Comparison of ENCODE assay signal across 32 mouse cellular contexts in genomic region chr2:32720053-32720452, GRCm38 (mm10). TPM values are rescaled to one million over a fixed set of nuclear protein-coding genes. Genes with fewer than 3 reads are reported as not detected.
DNase-seq lines count a peak whose midpoint lies in the region; ATAC-seq and TF ChIP-seq lines count a peak whose summit lies in the region.
"Had no signal": no experiment of that assay in that cellular context is flagged by ENCODE, and none has a peak within 500 bp of the region (broad histone marks: within the 10 kb centered on the region; RNA-seq: fewer than 3 reads in every experiment).

No protein-coding gene starts in this region.

- peaks cover 5% of the 10 kb centered on the region; the same call in 1 of the 2 replicates for H3K9me3 ChIP-seq in megakaryocyte, embryonic 14.5 days
- H3K9me3 ChIP-seq: embryonic facial prominence, embryonic 12.5 days; heart, embryonic 12.5 days; kidney, embryonic 15.5 days; limb, embryonic 10.5 days; limb, embryonic 15.5 days; midbrain, embryonic 15.5 days; neural tube, embryonic 15.5 days had no signal

- peaks cover 86% of the 10 kb centered on the region for H3K4me1 ChIP-seq in megakaryocyte, embryonic 14.5 days
- peaks cover 20% of the 10 kb centered on the region for H3K4me1 ChIP-seq in bone marrow, adult 2 months (ENCODE audit: control insufficient read depth, insufficient read depth, low read length)
- H3K4me1 ChIP-seq in small intestine, adult 2 months (ENCODE audit: control insufficient read depth, insufficient read depth, insufficient read length, low read length): peaks cover 4% of the 10 kb centered on the region
- H3K4me1 ChIP-seq: midbrain, embryonic 15.5 days had no signal

- peaks cover 16% of the 10 kb centered on the region for H3K36me3 ChIP-seq in megakaryocyte, embryonic 14.5 days (replicated peaks; ENCODE audit: low read length)
- no peaks in the 10 kb centered on the region for H3K36me3 ChIP-seq in small intestine, adult 2 months (ENCODE audit: control insufficient read depth, insufficient read depth, low read length)
- H3K36me3 ChIP-seq: embryonic facial prominence, embryonic 12.5 days; heart, embryonic 12.5 days; kidney, embryonic 15.5 days; limb, embryonic 10.5 days; limb, embryonic 15.5 days; midbrain, embryonic 10.5 days; midbrain, embryonic 15.5 days; neural tube, embryonic 15.5 days had no signal

- peak overlapping the region; percentile 90 for H3K4me3 ChIP-seq in megakaryocyte, embryonic 14.5 days (replicated peaks)
- peak overlapping the region; percentile 4 for H3K4me3 ChIP-seq in bone marrow, adult 2 months (replicated peaks; ENCODE audit: control insufficient read depth, low read depth, low read length)
- H3K4me3 ChIP-seq in small intestine, adult 2 months (ENCODE audit: low read depth, low read length): no peak overlapping the region
- H3K4me3 ChIP-seq: embryonic facial prominence, embryonic 12.5 days; erythroblast, embryonic 14.5 days; heart, adult 2 months; heart, embryonic 12.5 days; kidney, embryonic 15.5 days; layer of hippocampus, adult 2 months; limb, embryonic 10.5 days; limb, embryonic 15.5 days; midbrain, embryonic 10.5 days; midbrain, embryonic 15.5 days; neural tube, embryonic 15.5 days had no signal

- peak; percentile 32 to 37 for DNase-seq in B cell, adult 2 months
- no peak for DNase-seq in cerebellum, postnatal 4 days (ENCODE audit: low spot score in 2 of 2)
- DNase-seq in adrenal gland, adult 18-20 months (ENCODE audit: low spot score in 2 of 2): no peak
- DNase-seq: adrenal gland, postnatal 36 days; cerebellum, adult 2 months; cerebellum, postnatal 14 days; kidney, adult 11 months; right cerebral cortex, postnatal 25 days; thymus, adult 18-20 months had no signal

- H3K27ac ChIP-seq in bone marrow, adult 2 months (ENCODE audit: control insufficient read depth, insufficient read depth, low read depth, low read length, poor library complexity): peak overlapping the region; percentile 81
- H3K27ac ChIP-seq in small intestine, adult 2 months (ENCODE audit: insufficient read depth, low read depth, low read length): peak overlapping the region; percentile 68
- H3K27ac ChIP-seq: heart, adult 2 months; hindbrain, embryonic 14.5 days; midbrain, embryonic 15.5 days; neural tube, embryonic 15.5 days had no signal

- 70% methylated on average over 3 of the region's 3 CpGs for WGBS in bone marrow, adult 2 months
- 87% methylated on average over 3 of the region's 3 CpGs for WGBS in small intestine, adult 2 months

- TF ChIP-seq POLR2A in bone marrow, adult 2 months (IDR thresholded peaks at IDR 0.05; ENCODE audit: borderline replicate concordance, control insufficient read depth, low read depth, low read length): no peak
- TF ChIP-seq POLR2A in small intestine, adult 2 months (IDR thresholded peaks at IDR 0.05; ENCODE audit: low read depth, low read length): no peak

- no peak for ATAC-seq in megakaryocyte, adult 5-6 weeks (ENCODE audit: poor library complexity, severe bottlenecking)
- ATAC-seq: forebrain, embryonic 16.5 days; inflammation-experienced regulatory T-cells, adult 6 months; midbrain, embryonic 15.5 days had no signal

- no peak for TF ChIP-seq CTCF in bone marrow, adult 2 months (IDR thresholded peaks at IDR 0.05; ENCODE audit: control insufficient read depth, insufficient read depth, low read length)
- no peak for TF ChIP-seq CTCF in small intestine, adult 2 months (IDR thresholded peaks at IDR 0.05; ENCODE audit: extremely low read depth, insufficient read length, insufficient replicate concordance, low read depth, low read length)

- H3K27me3 ChIP-seq in megakaryocyte, embryonic 14.5 days (replicated peaks): no peaks in the 10 kb centered on the region
- no peaks in the 10 kb centered on the region for H3K27me3 ChIP-seq in small intestine, adult 2 months (ENCODE audit: control insufficient read depth, insufficient read depth, low read length)
- H3K27me3 ChIP-seq: embryonic facial prominence, embryonic 12.5 days; heart, embryonic 12.5 days; kidney, embryonic 15.5 days; limb, embryonic 15.5 days; midbrain, embryonic 15.5 days; neural tube, embryonic 15.5 days; Patski had no signal

RNA-seq across cellular contexts. Expression of gene Sh2d3c, which starts 0.8 kb away (rescaled TPM):
- polyA plus RNA-seq in megakaryocyte, embryonic 14.5 days (2012; ENCODE audit: insufficient read depth, low replicate concordance): 13.4 and 21.1 TPM in 2 replicates
- total RNA-seq in megakaryocyte, adult 5-6 weeks (2015): 49.8 and 56.2 TPM in 2 replicates
- total RNA-seq in megakaryocyte, adult 5-6 weeks (2017): 30.1 and 38.2 TPM in 2 replicates
- polyA plus RNA-seq in bone marrow, adult 2 months (2011; ENCODE audit: insufficient read depth, insufficient read length, low replicate concordance, missing spikeins): 23.3 and 51.8 TPM in 2 replicates
- 10.9 and 25.3 TPM in 2 replicates for polyA plus RNA-seq in small intestine, adult 2 months (2012; rRNA removed)
- total RNA-seq in adrenal gland, adult 18-20 months (2021): 10 to 100 TPM; 11.6 to 14.9 TPM

RNA-seq across cellular contexts. Expression of gene Cdk9, which starts 7.2 kb away (rescaled TPM):
- polyA plus RNA-seq in megakaryocyte, embryonic 14.5 days (2012; ENCODE audit: insufficient read depth, low replicate concordance): 148 and 403 TPM in 2 replicates
- 82.1 and 84.4 TPM in 2 replicates for total RNA-seq in megakaryocyte, adult 5-6 weeks (2015)
- total RNA-seq in megakaryocyte, adult 5-6 weeks (2017): 73.9 and 79.2 TPM in 2 replicates
- 105 and 154 TPM in 2 replicates for polyA plus RNA-seq in bone marrow, adult 2 months (2011; ENCODE audit: insufficient read depth, insufficient read length, low replicate concordance, missing spikeins)
- polyA plus RNA-seq in small intestine, adult 2 months (2012; rRNA removed): 41.9 and 89.9 TPM in 2 replicates
- total RNA-seq in adrenal gland, adult 18-20 months (2021): 10 to 100 TPM; 73.2 to 87.4 TPM

RNA-seq across cellular contexts. Expression of gene Fpgs, which starts 16.1 kb away (rescaled TPM):
- polyA plus RNA-seq in megakaryocyte, embryonic 14.5 days (2012; ENCODE audit: insufficient read depth, low replicate concordance): 39.7 and 57.5 TPM in 2 replicates
- total RNA-seq in megakaryocyte, adult 5-6 weeks (2015): 0.91 and 4.6 TPM in 2 replicates
- 2.6 and 3.0 TPM in 2 replicates for total RNA-seq in megakaryocyte, adult 5-6 weeks (2017)
- polyA plus RNA-seq in bone marrow, adult 2 months (2011; ENCODE audit: insufficient read depth, insufficient read length, low replicate concordance, missing spikeins): 14.9 and 24.4 TPM in 2 replicates
- polyA plus RNA-seq in small intestine, adult 2 months (2012; rRNA removed): 25.6 and 26.0 TPM in 2 replicates
- 10 to 100 TPM in 1 of 2 experiments, 1 to 10 TPM in 1; 8.2 to 10.3 TPM for total RNA-seq in adrenal gland, adult 18-20 months (2021)

RNA-seq across cellular contexts. Expression of gene 6330409D20Rik, which starts 20.8 kb away (rescaled TPM):
- 3.0 TPM in 1 of 2 replicates, not detected in the other for polyA plus RNA-seq in megakaryocyte, embryonic 14.5 days (2012; ENCODE audit: insufficient read depth, low replicate concordance)
- not detected in 2 replicates for total RNA-seq in megakaryocyte, adult 5-6 weeks (2015)
- not detected in 2 replicates for total RNA-seq in megakaryocyte, adult 5-6 weeks (2017)
- polyA plus RNA-seq in bone marrow, adult 2 months (2011; ENCODE audit: insufficient read depth, insufficient read length, low replicate concordance, missing spikeins): not detected in 2 replicates
- polyA plus RNA-seq in small intestine, adult 2 months (2012; rRNA removed): not detected in 2 replicates
- not detected for total RNA-seq in adrenal gland, adult 18-20 months (2021)
- total RNA-seq: adrenal gland, postnatal 36 days; gastrocnemius, adult 8-10 months; gastrocnemius, postnatal 4 days; heart, adult 2 months; heart, postnatal 4 days; MEL had no signal
- polyA plus RNA-seq: erythroblast, embryonic 14.5 days; heart, adult 2 months; heart, embryonic 12.5 days; kidney, embryonic 15.5 days; limb, embryonic 10.5 days; limb, embryonic 15.5 days; Patski had no signal

RNA-seq across cellular contexts. Expression of gene Tor2a, which starts 37.0 kb away (rescaled TPM):
- polyA plus RNA-seq in megakaryocyte, embryonic 14.5 days (2012; ENCODE audit: insufficient read depth, low replicate concordance): 30.1 and 93.0 TPM in 2 replicates
- 19.0 and 24.2 TPM in 2 replicates for total RNA-seq in megakaryocyte, adult 5-6 weeks (2015)
- total RNA-seq in megakaryocyte, adult 5-6 weeks (2017): 17.7 and 17.8 TPM in 2 replicates
- polyA plus RNA-seq in bone marrow, adult 2 months (2011; ENCODE audit: insufficient read depth, insufficient read length, low replicate concordance, missing spikeins): 9.2 and 13.6 TPM in 2 replicates
- polyA plus RNA-seq in small intestine, adult 2 months (2012; rRNA removed): 86.2 and 133 TPM in 2 replicates
- total RNA-seq in adrenal gland, adult 18-20 months (2021): 10 to 100 TPM; 18.2 to 22.3 TPM

Comparison
In these comparisons a context has a peak if more than half of its experiments do, and no peak if none do; other contexts are left out.
1. DNase-seq: peak in B cell, adult 2 months (2 of 2); none in cerebellum, postnatal 4 days (0 of 2) and adrenal gland, adult 18-20 months (0 of 2).